Mouse (Mus musculus): ENCODE measurements around the gene Nap1l1. TPM values are rescaled to one million over a fixed set of nuclear protein-coding genes. Genes with fewer than 3 reads are reported as not detected.

Gene Nap1l1
- polyA plus RNA-seq, 1 experiment from 2014 or later: 248 TPM

DNA sequence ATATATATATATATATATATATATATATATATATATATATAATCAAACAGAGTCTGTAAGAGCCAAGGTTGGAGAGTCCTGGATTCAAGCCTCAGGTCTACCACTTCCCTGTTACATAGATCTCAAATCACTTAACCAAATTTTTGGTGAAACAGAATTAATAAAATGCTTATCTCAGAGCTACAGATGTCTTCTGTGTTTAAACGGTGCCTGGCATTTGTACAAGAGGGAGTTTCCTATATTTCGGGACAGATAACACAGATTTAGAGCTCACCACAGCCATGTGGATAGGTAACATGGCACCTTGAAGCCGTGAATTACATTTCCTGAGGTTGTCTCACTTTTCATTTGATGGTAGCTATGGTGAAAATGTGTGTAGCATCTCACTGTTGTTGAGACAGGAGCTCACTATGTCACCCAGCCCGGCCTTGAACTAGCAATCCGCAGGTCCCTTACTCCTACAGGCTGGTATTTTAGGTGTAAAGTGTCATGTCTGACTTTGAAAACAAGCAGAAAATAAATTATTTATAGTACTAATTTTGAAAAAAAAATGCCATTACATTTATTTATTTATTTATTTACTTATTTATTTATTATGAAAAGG, 41.4 kb downstream of the Nap1l1 start:
- no peak overlapping the region for H3K9ac ChIP-seq (ENCODE audit: low read length)
- WGBS: 89% methylated on average over 5 of the region's 5 CpGs
- H3K4me3 ChIP-seq (ENCODE audit: low read depth, low read length): no peak overlapping the region
- no peaks in the 10 kb centered on the region for H3K27me3 ChIP-seq (replicated peaks; ENCODE audit: control insufficient read depth, insufficient read depth, low read length)
- peaks cover 46% of the 10 kb centered on the region for H3K4me1 ChIP-seq (replicated peaks; ENCODE audit: control insufficient read depth, insufficient read depth, low read length)
- H3K4me2 ChIP-seq (ENCODE audit: low read length): no peak overlapping the region
- H3K36me3 ChIP-seq (ENCODE audit: control insufficient read depth, insufficient read depth, low read length): peaks cover 3% of the 10 kb centered on the region; the same call in 1 of the 2 replicates
- ATAC-seq (replicated peaks; ENCODE audit: low FRiP score, low TSS enrichment, low read depth) (no peak), DNase-seq (ENCODE audit: low spot score) (no peak)
- H3K9me3 ChIP-seq (ENCODE audit: control insufficient read depth, low read length): no peaks in the 10 kb centered on the region
- H3K27ac ChIP-seq (ENCODE audit: low read depth): no peak overlapping the region

DNA sequence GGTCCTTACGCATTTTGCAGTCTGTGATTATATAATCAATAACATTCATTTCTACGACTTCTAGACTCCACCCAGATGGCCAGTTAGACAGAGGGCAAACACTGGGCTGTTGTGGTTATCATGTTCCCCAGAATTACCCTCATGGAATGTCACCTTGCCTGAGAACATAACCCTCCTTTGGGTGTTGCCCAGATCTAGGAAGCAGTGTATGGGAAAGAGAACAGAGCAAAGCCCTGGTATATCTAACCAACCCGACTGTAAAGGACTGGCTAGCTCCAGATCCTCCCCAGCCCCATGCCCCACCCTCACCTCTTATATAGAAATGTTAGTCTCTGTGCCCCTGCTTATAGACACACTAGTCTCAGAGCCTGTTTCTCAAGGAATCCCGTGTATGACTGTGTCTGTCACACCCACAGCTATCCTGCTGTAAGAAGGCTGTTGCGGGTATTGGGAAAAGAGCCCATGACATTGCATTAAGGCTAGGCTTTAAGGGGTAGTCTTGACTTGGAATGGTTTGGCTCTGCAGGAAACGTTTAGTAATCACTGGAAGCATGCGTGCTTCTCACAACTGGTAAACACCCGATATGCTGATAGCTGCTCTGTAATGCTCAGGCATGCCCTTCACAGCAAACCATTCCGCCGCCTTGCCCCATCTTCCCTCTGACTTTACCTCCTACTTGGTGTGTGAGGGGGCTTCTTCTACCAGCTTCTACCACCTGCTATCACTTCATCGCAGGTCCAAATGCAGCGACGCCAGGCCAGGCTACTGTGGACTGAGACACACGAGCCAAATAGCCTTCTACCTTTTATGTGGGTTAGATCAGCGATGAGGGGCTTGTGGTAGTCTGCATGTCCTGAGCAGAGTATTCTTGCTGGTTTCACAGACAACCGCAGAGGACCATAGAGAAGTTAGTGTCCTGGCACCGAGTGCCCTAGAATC, 42.3 kb downstream of the Nap1l1 start:
- WGBS: 73% methylated on average over 17 of the region's 17 CpGs
- no peaks in the 10 kb centered on the region for H3K36me3 ChIP-seq (ENCODE audit: control insufficient read depth, insufficient read depth, low read length)
- H3K4me1 ChIP-seq (replicated peaks; ENCODE audit: control insufficient read depth, insufficient read depth, low read length): peaks cover 39% of the 10 kb centered on the region
- no peak overlapping the region for H3K9ac ChIP-seq (ENCODE audit: low read length)
- DNase-seq (ENCODE audit: low spot score): no peak
- no peaks in the 10 kb centered on the region for H3K9me3 ChIP-seq (ENCODE audit: control insufficient read depth, low read length)
- H3K27me3 ChIP-seq (replicated peaks; ENCODE audit: control insufficient read depth, insufficient read depth, low read length): no peaks in the 10 kb centered on the region
- no peak overlapping the region for H3K4me3 ChIP-seq (ENCODE audit: low read depth, low read length)
- no peak overlapping the region for H3K4me2 ChIP-seq (ENCODE audit: low read length)
- H3K27ac ChIP-seq (ENCODE audit: low read depth): peak overlapping the region; percentile 52; the same call in 1 of the 2 replicates
- ATAC-seq (replicated peaks; ENCODE audit: low FRiP score, low TSS enrichment, low read depth): no peak

GRCm38 (mm10) chr10:111516172-111516588, 43.2 kb downstream of the Nap1l1 start:
- no peaks in the 10 kb centered on the region for H3K36me3 ChIP-seq (ENCODE audit: control insufficient read depth, insufficient read depth, low read length)
- ATAC-seq (replicated peaks; ENCODE audit: low FRiP score, low TSS enrichment, low read depth) (peak; percentile 49), DNase-seq (ENCODE audit: low spot score) (peak; percentile 67)
- H3K27me3 ChIP-seq (replicated peaks; ENCODE audit: control insufficient read depth, insufficient read depth, low read length): no peaks in the 10 kb centered on the region
- peak overlapping the region; percentile 52 for H3K27ac ChIP-seq (ENCODE audit: low read depth)
- 21% methylated on average over 13 of the region's 13 CpGs for WGBS
- peaks cover 34% of the 10 kb centered on the region for H3K4me1 ChIP-seq (replicated peaks; ENCODE audit: control insufficient read depth, insufficient read depth, low read length)
- no peaks in the 10 kb centered on the region for H3K9me3 ChIP-seq (ENCODE audit: control insufficient read depth, low read length)
- no peak overlapping the region for H3K4me2 ChIP-seq (ENCODE audit: low read length)
- H3K9ac ChIP-seq (ENCODE audit: low read length): 0 out of 2 replicates have a peak overlapping the region, but pooled peaks have one; percentile 6
- no peak overlapping the region for H3K4me3 ChIP-seq (ENCODE audit: low read depth, low read length)

DNA sequence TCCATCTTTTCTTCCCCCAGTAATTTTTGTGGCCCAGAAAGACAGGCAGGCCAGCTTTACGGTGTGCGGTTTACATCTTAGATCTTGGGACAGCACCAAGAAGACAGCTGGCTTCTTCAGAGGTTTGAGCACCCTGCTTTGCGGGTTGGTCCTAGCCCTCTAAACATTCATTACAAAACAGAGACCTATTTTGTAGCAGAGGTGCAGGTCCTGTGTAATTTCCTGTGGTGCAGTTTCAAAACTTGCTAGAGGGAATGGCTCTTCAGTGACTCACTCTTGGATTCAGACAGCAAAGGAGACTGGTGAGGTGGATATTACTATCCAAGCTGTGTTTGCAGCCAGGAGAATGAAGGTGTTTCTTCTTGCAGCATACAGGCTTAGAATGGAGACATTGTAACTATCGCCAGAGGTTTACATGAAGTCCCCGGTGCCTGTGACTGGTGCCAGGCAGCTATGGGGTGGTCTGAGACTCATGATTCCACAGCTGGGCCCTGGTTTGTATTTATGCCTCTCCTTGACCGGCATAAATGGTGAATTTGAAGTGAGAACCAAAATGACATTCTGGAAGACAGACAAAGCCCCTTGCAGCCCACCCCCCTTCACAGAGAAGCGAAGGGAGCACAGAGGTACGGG, 43.9 kb downstream of the Nap1l1 start:
- H3K27me3 ChIP-seq (replicated peaks; ENCODE audit: control insufficient read depth, insufficient read depth, low read length): no peaks in the 10 kb centered on the region
- DNase-seq (ENCODE audit: low spot score) (no peak), ATAC-seq (replicated peaks; ENCODE audit: low FRiP score, low TSS enrichment, low read depth) (no peak)
- H3K4me1 ChIP-seq (replicated peaks; ENCODE audit: control insufficient read depth, insufficient read depth, low read length): peaks cover 36% of the 10 kb centered on the region
- 0 out of 2 replicates have a peak overlapping the region, but pooled peaks have one; percentile 12 for H3K27ac ChIP-seq (ENCODE audit: low read depth)
- H3K4me2 ChIP-seq (ENCODE audit: low read length): no peak overlapping the region
- H3K36me3 ChIP-seq (ENCODE audit: control insufficient read depth, insufficient read depth, low read length): no peaks in the 10 kb centered on the region
- WGBS: 59% methylated on average over 8 of the region's 8 CpGs
- H3K9me3 ChIP-seq (ENCODE audit: control insufficient read depth, low read length): no peaks in the 10 kb centered on the region
- no peak overlapping the region for H3K9ac ChIP-seq (ENCODE audit: low read length)
- no peak overlapping the region for H3K4me3 ChIP-seq (ENCODE audit: low read depth, low read length)

GRCm38 (mm10) chr10:111518350-111518749, 45.3 kb downstream of the Nap1l1 start:
- Histone ChIP-seq H3K9me3 (ENCODE audit: control insufficient read depth, low read length) (no peaks in the 10 kb centered on the region), H3K36me3 (ENCODE audit: control insufficient read depth, insufficient read depth, low read length) (no peaks in the 10 kb centered on the region), H3K9ac (ENCODE audit: low read length) (no peak overlapping the region), H3K4me1 (replicated peaks; ENCODE audit: control insufficient read depth, insufficient read depth, low read length) (peaks cover 29% of the 10 kb centered on the region), H3K4me2 (ENCODE audit: low read length) (no peak overlapping the region), H3K27ac (ENCODE audit: low read depth) (no peak overlapping the region), H3K27me3 (replicated peaks; ENCODE audit: control insufficient read depth, insufficient read depth, low read length) (no peaks in the 10 kb centered on the region), H3K4me3 (ENCODE audit: low read depth, low read length) (no peak overlapping the region)
- 73% methylated on average over 4 of the region's 4 CpGs for WGBS
- DNase-seq (ENCODE audit: low spot score): no peak
- no peak for ATAC-seq (replicated peaks; ENCODE audit: low FRiP score, low TSS enrichment, low read depth)

- no peak overlapping the region for H3K4me2 ChIP-seq (ENCODE audit: low read length)
- no peak overlapping the region for H3K4me3 ChIP-seq (ENCODE audit: low read depth, low read length)
- DNase-seq (ENCODE audit: low spot score): no peak
- H3K4me1 ChIP-seq (replicated peaks; ENCODE audit: control insufficient read depth, insufficient read depth, low read length): peaks cover 29% of the 10 kb centered on the region
- WGBS: 65% methylated on average over 24 of the region's 24 CpGs
- H3K9ac ChIP-seq (ENCODE audit: low read length): no peak overlapping the region
- no peak for ATAC-seq (replicated peaks; ENCODE audit: low FRiP score, low TSS enrichment, low read depth)
- H3K9me3 ChIP-seq (ENCODE audit: control insufficient read depth, low read length): no peaks in the 10 kb centered on the region
- H3K27me3 ChIP-seq (replicated peaks; ENCODE audit: control insufficient read depth, insufficient read depth, low read length): no peaks in the 10 kb centered on the region
- H3K36me3 ChIP-seq (ENCODE audit: control insufficient read depth, insufficient read depth, low read length): no peaks in the 10 kb centered on the region
- H3K27ac ChIP-seq (ENCODE audit: low read depth): no peak overlapping the region
These were observed 46.8 kb downstream of the Nap1l1 start for GRCm38 (mm10) chr10:111519620-111520370.

GRCm38 (mm10) chr10:111520621-111521020, 47.6 kb downstream of the Nap1l1 start:
- Histone ChIP-seq H3K27me3 (replicated peaks; ENCODE audit: control insufficient read depth, insufficient read depth, low read length) (no peaks in the 10 kb centered on the region), H3K36me3 (ENCODE audit: control insufficient read depth, insufficient read depth, low read length) (no peaks in the 10 kb centered on the region), H3K9me3 (ENCODE audit: control insufficient read depth, low read length) (no peaks in the 10 kb centered on the region), H3K4me3 (ENCODE audit: low read depth, low read length) (no peak overlapping the region), H3K4me1 (replicated peaks; ENCODE audit: control insufficient read depth, insufficient read depth, low read length) (peaks cover 23% of the 10 kb centered on the region), H3K4me2 (ENCODE audit: low read length) (no peak overlapping the region), H3K9ac (ENCODE audit: low read length) (no peak overlapping the region), H3K27ac (ENCODE audit: low read depth) (no peak overlapping the region)
- no peak for DNase-seq (ENCODE audit: low spot score)
- WGBS: 58% methylated on average over 3 of the region's 3 CpGs
- no peak for ATAC-seq (replicated peaks; ENCODE audit: low FRiP score, low TSS enrichment, low read depth)

DNA sequence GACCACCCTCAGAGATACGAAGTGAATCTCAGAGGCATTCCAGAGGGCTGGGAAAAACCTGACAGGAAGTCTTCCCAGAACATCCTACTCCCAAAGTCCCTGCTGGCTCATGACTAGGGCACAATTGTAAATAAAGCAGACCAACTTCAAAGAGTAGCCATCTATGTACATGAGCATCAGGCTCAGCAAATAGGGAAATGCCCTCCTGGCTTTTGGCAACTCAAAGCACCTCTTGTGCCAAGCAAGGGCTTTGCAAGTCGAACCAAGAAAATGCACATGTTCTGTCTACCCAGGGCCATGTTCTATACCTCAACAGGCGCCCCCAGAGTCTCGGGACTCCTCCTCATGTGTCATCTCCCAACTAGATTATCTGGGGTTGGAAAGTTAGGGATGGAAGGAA, 48.6 kb downstream of the Nap1l1 start:
- no peaks in the 10 kb centered on the region for H3K9me3 ChIP-seq (ENCODE audit: control insufficient read depth, low read length)
- peaks cover 13% of the 10 kb centered on the region for H3K4me1 ChIP-seq (replicated peaks; ENCODE audit: control insufficient read depth, insufficient read depth, low read length)
- no peak overlapping the region for H3K4me2 ChIP-seq (ENCODE audit: low read length)
- no peak overlapping the region for H3K4me3 ChIP-seq (ENCODE audit: low read depth, low read length)
- WGBS: 67% methylated on average over 4 of the region's 4 CpGs
- no peak for DNase-seq (ENCODE audit: low spot score)
- no peaks in the 10 kb centered on the region for H3K36me3 ChIP-seq (ENCODE audit: control insufficient read depth, insufficient read depth, low read length)
- no peak overlapping the region for H3K9ac ChIP-seq (ENCODE audit: low read length)
- H3K27ac ChIP-seq (ENCODE audit: low read depth): no peak overlapping the region
- H3K27me3 ChIP-seq (replicated peaks; ENCODE audit: control insufficient read depth, insufficient read depth, low read length): no peaks in the 10 kb centered on the region
- ATAC-seq (replicated peaks; ENCODE audit: low FRiP score, low TSS enrichment, low read depth): no peak

Measured in intestine, embryonic 14.5 days (tissue).